21 mouse cellular contexts compared by ENCODE assay signal in genomic region chr6:6149329-6149728, GRCm38 (mm10).
DNase-seq lines count a peak whose midpoint lies in the region; ATAC-seq and TF ChIP-seq lines count a peak whose summit lies in the region.
"Had no signal": no experiment of that assay in that cellular context is flagged by ENCODE, and none has a peak within 500 bp of the region (broad histone marks: within the 10 kb centered on the region; RNA-seq: fewer than 3 reads in every experiment).

No protein-coding gene starts in this region.

- H3K9ac ChIP-seq in stomach, embryonic 16.5 days (ENCODE audit: low read length), result no peak overlapping the region
- no peak overlapping the region for H3K9ac ChIP-seq in stomach, postnatal 0 days (ENCODE audit: low read length)
- H3K9ac ChIP-seq: forebrain, embryonic 12.5 days; lung, embryonic 14.5 days; neural tube, embryonic 13.5 days had no signal

- H3K9me3 ChIP-seq in stomach, embryonic 16.5 days (replicated peaks; ENCODE audit: control insufficient read depth, low read length), result no peaks in the 10 kb centered on the region
- no peaks in the 10 kb centered on the region for H3K9me3 ChIP-seq in stomach, postnatal 0 days (ENCODE audit: control insufficient read depth, low read length)
- H3K9me3 ChIP-seq: forebrain, embryonic 12.5 days; neural tube, embryonic 13.5 days had no signal

- no peak overlapping the region for H3K4me3 ChIP-seq in stomach, embryonic 16.5 days (replicated peaks; ENCODE audit: low read length)
- H3K4me3 ChIP-seq in stomach, postnatal 0 days (ENCODE audit: low read depth, low read length), result no peak overlapping the region
- H3K4me3 ChIP-seq: forebrain, embryonic 12.5 days; neural tube, embryonic 13.5 days had no signal

- DNase-seq in stomach, postnatal 0 days (ENCODE audit: low spot score), result no peak
- DNase-seq in thymus, postnatal 4 days, result peak; percentile 32
- no peak for DNase-seq in frontal cortex, adult 2 months (ENCODE audit: extremely low spot score in 1 of 2, low spot score in 1 of 2)
- DNase-seq in cerebellum, adult 18-20 months, result no peak
- DNase-seq in left cerebral cortex, postnatal 14 days (ENCODE audit: low spot score in 2 of 2), result no peak
- DNase-seq: cerebellum, adult 2 months; gastrocnemius, postnatal 36 days; heart, postnatal 36 days; kidney, adult 9 months; kidney, postnatal 36 days; left cerebral cortex, postnatal 4 days; lung, embryonic 14.5 days; lung, postnatal 4 days; midbrain, embryonic 14.5 days had no signal

- no peak for TF ChIP-seq EP300 in stomach, postnatal 0 days (optimal IDR thresholded peaks at IDR 0.05)

- no peak for TF ChIP-seq CTCF in stomach, postnatal 0 days (IDR thresholded peaks at IDR 0.05; ENCODE audit: low read depth)

- H3K27me3 ChIP-seq in stomach, embryonic 16.5 days (ENCODE audit: control insufficient read depth, insufficient read depth, low read length), result no peaks in the 10 kb centered on the region
- no peaks in the 10 kb centered on the region for H3K27me3 ChIP-seq in stomach, postnatal 0 days (ENCODE audit: control insufficient read depth, insufficient read depth, low read length)
- H3K27me3 ChIP-seq: forebrain, embryonic 12.5 days; neural tube, embryonic 13.5 days had no signal

- H3K36me3 ChIP-seq in stomach, embryonic 16.5 days (ENCODE audit: control insufficient read depth, insufficient read depth, low read length), result no peaks in the 10 kb centered on the region
- H3K36me3 ChIP-seq in stomach, postnatal 0 days (ENCODE audit: control insufficient read depth, insufficient read depth, low read length), result no peaks in the 10 kb centered on the region
- H3K36me3 ChIP-seq: neural tube, embryonic 13.5 days had no signal

- no peak overlapping the region for H3K27ac ChIP-seq in stomach, embryonic 16.5 days (ENCODE audit: low read length)
- H3K27ac ChIP-seq in stomach, postnatal 0 days (replicated peaks), result no peak overlapping the region
- H3K27ac ChIP-seq: forebrain, embryonic 12.5 days; neural tube, embryonic 13.5 days had no signal

- 72% methylated on average over 3 of the region's 3 CpGs for WGBS in stomach, embryonic 16.5 days
- WGBS in stomach, postnatal 0 days, result 69% methylated on average over 3 of the region's 3 CpGs

- H3K4me1 ChIP-seq in stomach, embryonic 16.5 days (ENCODE audit: control insufficient read depth, insufficient read depth, low read length), result no peaks in the 10 kb centered on the region; the same call in 1 of the 2 replicates
- H3K4me1 ChIP-seq in stomach, postnatal 0 days (replicated peaks; ENCODE audit: control insufficient read depth, insufficient read depth), result no peaks in the 10 kb centered on the region
- H3K4me1 ChIP-seq: forebrain, embryonic 12.5 days had no signal

- no peak overlapping the region for H3K4me2 ChIP-seq in stomach, embryonic 16.5 days (ENCODE audit: low read depth, low read length)
- H3K4me2 ChIP-seq in stomach, postnatal 0 days (replicated peaks; ENCODE audit: low read depth), result no peak overlapping the region
- H3K4me2 ChIP-seq: forebrain, embryonic 12.5 days; lung, embryonic 14.5 days; neural tube, embryonic 13.5 days had no signal

- 0 out of 2 replicates have a peak, but pooled peaks have one; percentile 6 for ATAC-seq in stomach, embryonic 16.5 days (ENCODE audit: insufficient read depth, low FRiP score)
- ATAC-seq in stomach, postnatal 0 days (ENCODE audit: low FRiP score, low TSS enrichment), result no peak
- peak; percentile 87 to 88 for ATAC-seq in hematopoietic stem cell, adult 5-6 weeks (replicated peaks in 1 of 2; ENCODE audit: insufficient read depth in 1 of 2, low FRiP score in 2 of 2, low TSS enrichment in 1 of 2, low read depth in 1 of 2, poor library complexity in 2 of 2, severe bottlenecking in 2 of 2)
- peak; percentile 92 for ATAC-seq in megakaryocyte progenitor cell, adult 5-6 weeks (replicated peaks; ENCODE audit: poor library complexity)
- ATAC-seq: CD4-positive, CD25-positive, alpha-beta regulatory T cell, adult 4 months; hindbrain, embryonic 16.5 days had no signal

- intact Hi-C loops in left cerebral cortex, postnatal 14 days (cut with DNase I), result no loop called here
